Mouse (Mus musculus): ENCODE results near the gene Chka. TPM values are rescaled to one million over a fixed set of nuclear protein-coding genes. Genes with fewer than 3 reads are reported as not detected.

The Chka gene
- polyA plus RNA-seq, 1 experiment from 2014 or later, result 24.1 TPM

DNA sequence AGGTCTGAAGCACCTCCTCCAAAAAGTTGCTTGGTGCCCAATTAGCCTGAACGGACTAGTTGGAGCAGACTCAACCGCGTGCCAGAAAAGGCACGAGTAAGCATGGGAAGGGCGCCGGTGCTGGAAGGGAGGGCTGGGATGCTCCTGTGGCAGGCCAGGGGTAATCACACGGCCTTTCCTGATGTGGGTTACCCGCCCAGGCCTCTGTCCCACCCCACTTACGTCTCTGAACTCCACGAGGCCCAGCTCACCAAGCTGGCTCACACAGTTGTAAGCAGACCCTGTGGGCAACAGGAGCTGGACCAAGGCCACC lies 52.7 kb downstream of the Chka start:
- H3K9ac ChIP-seq (ENCODE audit: low read length), result no peak overlapping the region
- H3K27me3 ChIP-seq (ENCODE audit: control insufficient read depth, insufficient read depth, low read length), result no peaks in the 10 kb centered on the region
- peaks cover 20% of the 10 kb centered on the region for H3K36me3 ChIP-seq (ENCODE audit: control insufficient read depth, insufficient read depth)
- no peak for ATAC-seq (replicated peaks; ENCODE audit: extremely low read depth, insufficient read depth, low FRiP score)
- H3K4me1 ChIP-seq (ENCODE audit: control insufficient read depth, insufficient read depth, low read length), result peaks cover 18% of the 10 kb centered on the region
- WGBS, result 71% methylated on average over 10 of the region's 10 CpGs
- H3K4me3 ChIP-seq (ENCODE audit: low read length), result no peak overlapping the region
- peak overlapping the region; percentile 86 for H3K4me2 ChIP-seq (ENCODE audit: low read depth, low read length)
- H3K27ac ChIP-seq (ENCODE audit: low read length), result no peak overlapping the region
- no peaks in the 10 kb centered on the region for H3K9me3 ChIP-seq (replicated peaks; ENCODE audit: control insufficient read depth, low read length)

- Histone ChIP-seq H3K4me1 (ENCODE audit: control insufficient read depth, insufficient read depth, low read length) (peaks cover 18% of the 10 kb centered on the region), H3K9ac (ENCODE audit: low read length) (peak overlapping the region; percentile 63), H3K27ac (ENCODE audit: low read length) (peak overlapping the region; percentile 82), H3K4me3 (ENCODE audit: low read length) (peak overlapping the region; percentile 73), H3K9me3 (replicated peaks; ENCODE audit: control insufficient read depth, low read length) (no peaks in the 10 kb centered on the region), H3K4me2 (ENCODE audit: low read depth, low read length) (peak overlapping the region; percentile 86), H3K27me3 (ENCODE audit: control insufficient read depth, insufficient read depth, low read length) (no peaks in the 10 kb centered on the region), H3K36me3 (ENCODE audit: control insufficient read depth, insufficient read depth) (peaks cover 30% of the 10 kb centered on the region)
- 28% methylated on average over 6 of the region's 6 CpGs for WGBS
- no peak; the same call in 1 of the 2 replicates for ATAC-seq (replicated peaks; ENCODE audit: extremely low read depth, insufficient read depth, low FRiP score)
Observed at GRCm38 (mm10) chr19:3905261-3905969, 53.8 kb downstream of the Chka start.

GRCm38 (mm10) chr19:3906326-3906725 lies 54.8 kb downstream of the Chka start:
- Histone ChIP-seq H3K27ac (ENCODE audit: low read length) (peak overlapping the region; percentile 82), H3K36me3 (ENCODE audit: control insufficient read depth, insufficient read depth) (peaks cover 34% of the 10 kb centered on the region), H3K4me1 (ENCODE audit: control insufficient read depth, insufficient read depth, low read length) (peaks cover 18% of the 10 kb centered on the region), H3K4me3 (ENCODE audit: low read length) (peak overlapping the region; percentile 73), H3K4me2 (ENCODE audit: low read depth, low read length) (peak overlapping the region; percentile 86), H3K9me3 (replicated peaks; ENCODE audit: control insufficient read depth, low read length) (no peaks in the 10 kb centered on the region), H3K9ac (ENCODE audit: low read length) (peak overlapping the region; percentile 81), H3K27me3 (ENCODE audit: control insufficient read depth, insufficient read depth, low read length) (no peaks in the 10 kb centered on the region)
- ATAC-seq (replicated peaks; ENCODE audit: extremely low read depth, insufficient read depth, low FRiP score), result 0 out of 2 replicates have a peak, but pooled peaks have one; percentile 4
- 21% methylated on average over 10 of the region's 10 CpGs for WGBS

GRCm38 (mm10) chr19:3906795-3907786 lies 55.5 kb downstream of the Chka start, which contains the start of gene Tcirg1:
Tcirg1 (minus strand) TSS chr19:3907133.
- ATAC-seq (replicated peaks; ENCODE audit: extremely low read depth, insufficient read depth, low FRiP score), result peak; percentile 89
- Histone ChIP-seq H3K9ac (ENCODE audit: low read length) (peak within 1 kb of the TSS; percentile 81), H3K4me3 (ENCODE audit: low read length) (peak within 1 kb of the TSS; percentile 73), H3K36me3 (ENCODE audit: control insufficient read depth, insufficient read depth) (peaks cover 34% of the 10 kb centered on the region), H3K4me1 (ENCODE audit: control insufficient read depth, insufficient read depth, low read length) (peaks cover 25% of the 10 kb centered on the region), H3K27me3 (ENCODE audit: control insufficient read depth, insufficient read depth, low read length) (no peaks in the 10 kb centered on the region), H3K9me3 (replicated peaks; ENCODE audit: control insufficient read depth, low read length) (no peaks in the 10 kb centered on the region), H3K27ac (ENCODE audit: low read length) (peak within 1 kb of the TSS; percentile 82), H3K4me2 (ENCODE audit: low read depth, low read length) (peak within 1 kb of the TSS; percentile 86)
- 5% methylated on average over 36 of the region's 36 CpGs for WGBS

DNA sequence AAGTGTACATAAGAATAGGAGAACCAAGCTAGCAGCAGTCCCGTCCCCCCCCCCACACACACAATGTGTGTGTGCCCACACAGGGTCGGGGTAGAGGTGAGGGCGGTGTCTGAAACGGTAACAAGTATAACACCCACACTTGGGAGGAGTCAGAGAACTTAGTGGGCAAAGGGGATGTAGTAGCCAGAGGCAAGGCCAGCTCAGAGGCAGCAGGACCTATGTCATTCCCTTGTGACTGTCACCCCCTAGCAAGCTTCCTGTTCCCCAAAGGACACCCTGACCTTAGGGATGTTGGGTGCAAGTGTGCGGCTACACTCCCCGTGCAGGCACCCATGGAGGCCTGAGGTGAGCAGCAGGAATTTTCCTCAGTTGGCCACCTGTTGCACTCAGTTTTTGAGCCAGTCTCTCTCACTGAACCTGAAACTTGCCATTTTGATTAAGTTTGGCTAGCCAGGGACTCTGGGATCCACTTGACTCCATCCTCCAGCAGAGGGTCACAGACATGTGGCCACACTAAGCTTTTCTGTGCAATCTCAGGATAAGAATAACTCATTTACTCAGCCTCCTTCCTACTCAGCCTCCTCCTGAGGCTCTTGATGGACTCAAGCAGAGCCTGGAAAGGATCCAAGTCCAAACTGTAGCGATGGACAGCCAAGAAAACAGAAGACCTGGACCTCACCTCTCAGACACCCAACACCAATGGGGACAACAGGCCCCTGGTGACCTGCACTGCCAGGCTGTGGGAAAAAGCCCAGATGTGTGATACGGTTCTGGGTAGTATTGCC lies 56.5 kb downstream of the Chka start:
- H3K27ac ChIP-seq (ENCODE audit: low read length), result no peak overlapping the region
- H3K4me2 ChIP-seq (ENCODE audit: low read depth, low read length), result peak overlapping the region; percentile 86
- H3K27me3 ChIP-seq (ENCODE audit: control insufficient read depth, insufficient read depth, low read length), result no peaks in the 10 kb centered on the region
- peaks cover 26% of the 10 kb centered on the region for H3K4me1 ChIP-seq (ENCODE audit: control insufficient read depth, insufficient read depth, low read length)
- no peak overlapping the region; the same call in 1 of the 2 replicates for H3K4me3 ChIP-seq (ENCODE audit: low read length)
- H3K36me3 ChIP-seq (ENCODE audit: control insufficient read depth, insufficient read depth), result peaks cover 29% of the 10 kb centered on the region
- ATAC-seq (replicated peaks; ENCODE audit: extremely low read depth, insufficient read depth, low FRiP score), result no peak
- H3K9ac ChIP-seq (ENCODE audit: low read length), result no peak overlapping the region
- H3K9me3 ChIP-seq (replicated peaks; ENCODE audit: control insufficient read depth, low read length), result no peaks in the 10 kb centered on the region
- 70% methylated on average over 8 of the region's 8 CpGs for WGBS

DNA sequence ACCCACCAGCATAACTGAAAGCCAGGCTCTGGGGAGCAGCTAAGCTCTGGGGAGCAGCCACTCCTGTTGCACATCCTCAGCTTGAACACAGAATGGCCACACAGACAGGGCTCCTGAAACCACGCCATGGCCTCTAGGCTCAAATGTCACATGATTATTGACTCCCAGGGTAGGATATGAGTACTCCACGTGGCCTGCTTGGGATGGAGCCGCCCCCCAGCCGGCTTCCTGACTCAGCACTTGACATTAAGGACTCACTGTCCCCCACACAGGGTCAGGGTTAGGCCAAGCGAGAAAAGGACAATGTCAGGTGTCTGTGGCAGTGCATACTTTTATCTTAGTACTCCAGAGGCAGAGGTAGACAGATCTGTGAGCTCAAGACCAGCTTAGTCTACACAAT lies 58.6 kb downstream of the Chka start:
- H3K4me1 ChIP-seq (ENCODE audit: control insufficient read depth, insufficient read depth, low read length), result peaks cover 24% of the 10 kb centered on the region
- H3K4me2 ChIP-seq (ENCODE audit: low read depth, low read length), result no peak overlapping the region
- no peaks in the 10 kb centered on the region for H3K9me3 ChIP-seq (replicated peaks; ENCODE audit: control insufficient read depth, low read length)
- H3K36me3 ChIP-seq (ENCODE audit: control insufficient read depth, insufficient read depth), result peaks cover 26% of the 10 kb centered on the region
- no peak overlapping the region for H3K4me3 ChIP-seq (ENCODE audit: low read length)
- no peak overlapping the region for H3K27ac ChIP-seq (ENCODE audit: low read length)
- no peak for ATAC-seq (replicated peaks; ENCODE audit: extremely low read depth, insufficient read depth, low FRiP score)
- H3K27me3 ChIP-seq (ENCODE audit: control insufficient read depth, insufficient read depth, low read length), result no peaks in the 10 kb centered on the region
- WGBS, result 74% methylated on average over 5 of the region's 5 CpGs
- H3K9ac ChIP-seq (ENCODE audit: low read length), result no peak overlapping the region

DNA sequence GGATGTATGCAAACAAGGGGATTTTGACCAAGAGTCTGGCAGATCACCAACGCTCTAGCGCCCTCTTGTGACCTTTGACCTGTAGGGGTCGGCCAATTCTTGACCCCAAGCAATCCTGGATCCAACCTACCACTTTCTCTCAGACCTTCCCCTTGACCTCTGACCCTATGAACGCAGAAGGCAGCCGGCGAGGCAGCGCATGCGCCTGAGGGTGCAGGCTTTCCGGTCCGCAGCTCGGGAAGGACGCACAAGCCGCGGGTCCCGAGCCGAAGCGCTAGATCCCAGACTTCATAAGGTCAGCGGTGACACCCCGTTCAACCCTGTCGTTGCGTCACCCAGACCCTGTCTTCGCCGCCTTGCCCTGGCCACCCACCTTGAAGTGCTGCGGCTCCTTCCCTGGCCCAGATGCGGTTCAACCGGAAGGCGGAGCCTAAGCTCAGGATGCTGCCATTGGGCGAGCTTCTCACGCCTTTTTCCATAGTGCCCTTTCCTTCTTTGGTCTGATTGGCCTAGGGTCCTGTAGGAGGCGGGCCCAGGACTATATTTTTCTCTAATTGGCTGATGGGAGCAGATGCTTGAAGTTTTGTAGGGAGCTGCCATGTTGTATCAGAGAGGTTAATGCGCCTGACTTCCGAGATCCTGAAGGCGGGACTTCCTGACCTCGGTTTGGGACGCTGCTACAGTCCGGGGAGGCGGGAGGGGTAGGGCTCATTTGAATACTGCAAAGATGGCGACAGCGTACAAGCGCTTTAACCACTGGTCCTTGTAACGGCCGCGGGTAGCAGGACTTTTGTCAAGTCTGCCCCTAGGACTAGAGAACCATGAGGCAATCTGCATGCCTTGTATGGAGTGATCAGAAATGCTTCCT lies 61.0 kb downstream of the Chka start, which contains the start of gene Ndufs8:
Gene Ndufs8, minus strand, starts transcription at position 438 of the 868 bp plus-strand sequence.
- Histone ChIP-seq H3K27me3 (ENCODE audit: control insufficient read depth, insufficient read depth, low read length) (no peaks in the 10 kb centered on the region), H3K9me3 (replicated peaks; ENCODE audit: control insufficient read depth, low read length) (no peaks in the 10 kb centered on the region), H3K27ac (ENCODE audit: low read length) (peak within 1 kb of the TSS; percentile 85), H3K4me3 (ENCODE audit: low read length) (peak within 1 kb of the TSS; percentile 65), H3K4me2 (ENCODE audit: low read depth, low read length) (peak within 1 kb of the TSS; percentile 94), H3K4me1 (ENCODE audit: control insufficient read depth, insufficient read depth, low read length) (peaks cover 17% of the 10 kb centered on the region), H3K9ac (ENCODE audit: low read length) (peak within 1 kb of the TSS; percentile 80), H3K36me3 (ENCODE audit: control insufficient read depth, insufficient read depth) (peaks cover 26% of the 10 kb centered on the region)
- peak; percentile 96 for ATAC-seq (replicated peaks; ENCODE audit: extremely low read depth, insufficient read depth, low FRiP score)
- whole genome bisulfite sequencing, result under 1% methylated on average over 43 of the region's 43 CpGs

DNA sequence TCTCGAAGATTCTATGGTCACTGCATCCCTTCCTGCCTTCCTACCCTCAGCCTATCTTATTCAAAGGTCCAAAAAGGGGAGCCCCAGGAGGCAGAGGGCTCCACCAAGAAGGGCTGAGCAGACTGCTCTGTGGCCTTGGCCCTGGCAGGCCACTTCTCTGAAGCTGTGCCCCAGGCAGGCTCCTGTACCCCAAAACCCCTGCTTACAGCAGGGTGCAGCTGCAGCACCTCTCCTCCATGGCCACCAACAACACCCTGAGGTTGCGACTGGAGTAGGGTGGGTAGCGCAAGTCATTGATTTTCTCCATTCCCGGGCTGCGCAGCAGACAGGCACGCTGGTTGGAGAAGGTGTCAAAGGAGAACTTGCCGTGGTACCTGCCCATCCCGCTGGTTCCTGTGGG lies 62.1 kb downstream of the Chka start:
- Histone ChIP-seq H3K27ac (ENCODE audit: low read length) (peak overlapping the region; percentile 85), H3K36me3 (ENCODE audit: control insufficient read depth, insufficient read depth) (peaks cover 20% of the 10 kb centered on the region), H3K27me3 (ENCODE audit: control insufficient read depth, insufficient read depth, low read length) (no peaks in the 10 kb centered on the region), H3K4me1 (ENCODE audit: control insufficient read depth, insufficient read depth, low read length) (peaks cover 14% of the 10 kb centered on the region), H3K9ac (ENCODE audit: low read length) (peak overlapping the region; percentile 73), H3K4me2 (ENCODE audit: low read depth, low read length) (peak overlapping the region; percentile 94), H3K9me3 (replicated peaks; ENCODE audit: control insufficient read depth, low read length) (no peaks in the 10 kb centered on the region), H3K4me3 (ENCODE audit: low read length) (peak overlapping the region; percentile 65)
- 83% methylated on average over 8 of the region's 8 CpGs for WGBS
- ATAC-seq (replicated peaks; ENCODE audit: extremely low read depth, insufficient read depth, low FRiP score), result no peak
